Mouse (Mus musculus): Measurements from ENCODE around the gene Antxr1.

Gene Antxr1

DNA sequence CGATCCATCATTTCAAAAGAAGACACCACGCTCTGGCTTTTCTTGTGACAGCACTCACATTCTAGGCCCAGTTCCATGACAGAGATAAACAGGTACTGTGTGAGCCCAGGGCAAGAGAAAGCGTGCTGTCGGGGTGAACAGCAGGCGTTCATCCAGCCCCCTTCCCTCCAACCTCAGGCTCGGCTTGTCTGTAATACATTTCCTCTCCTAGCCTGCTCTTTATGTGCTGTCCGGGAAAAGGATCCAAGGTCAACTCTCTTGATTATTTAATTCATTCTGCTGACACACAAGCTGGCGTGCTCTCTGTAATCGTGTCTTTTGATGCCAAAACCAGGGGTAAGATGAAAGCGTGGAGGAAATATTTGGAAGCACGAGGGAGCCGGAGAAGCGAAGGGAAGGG, 192.0 kb downstream of the Antxr1 start:
- in situ Hi-C loops (cut with MseI, MboI): no loop called here

GRCm38 (mm10) chr6:87142239-87142638, 193.4 kb downstream of the Antxr1 start:
- in situ Hi-C loops (cut with MseI, MboI): no loop called here

DNA sequence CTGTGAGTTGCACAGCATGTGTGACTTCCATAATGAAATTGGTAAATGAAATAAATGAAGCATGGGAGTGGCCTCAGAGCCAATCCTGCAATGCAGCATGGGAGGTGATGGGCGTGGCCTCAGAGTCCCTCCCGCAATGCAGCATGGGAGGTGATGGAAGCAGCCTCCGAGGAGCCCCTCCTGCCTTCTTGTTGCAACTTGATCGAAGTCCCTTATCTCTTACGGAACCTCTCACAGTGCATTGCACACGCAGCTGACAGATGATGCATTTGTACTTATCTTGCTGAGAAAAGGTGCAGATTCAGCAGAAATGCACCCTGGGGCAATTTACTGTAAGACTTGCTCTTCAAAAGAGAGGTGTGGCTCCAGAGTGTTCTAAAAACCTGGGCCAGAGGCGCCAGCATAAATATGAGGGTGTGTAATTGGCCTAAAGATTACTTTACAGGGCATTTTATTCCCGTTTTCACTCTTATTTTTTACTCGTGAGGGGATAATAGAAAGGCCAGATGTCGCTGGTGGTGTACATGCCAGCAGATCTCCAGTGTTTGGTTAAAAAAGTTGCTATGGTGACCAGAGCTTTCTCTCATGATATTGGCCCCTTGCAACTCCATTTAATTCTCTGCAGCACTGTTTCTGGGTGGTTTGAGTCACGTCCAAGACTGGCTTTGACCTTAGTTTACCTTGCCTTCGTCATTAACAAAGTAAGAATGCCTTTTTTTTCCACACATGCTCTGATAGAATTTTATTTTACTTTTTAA, 195.6 kb downstream of the Antxr1 start:
- in situ Hi-C loops (cut with MseI, MboI): no loop called here

DNA sequence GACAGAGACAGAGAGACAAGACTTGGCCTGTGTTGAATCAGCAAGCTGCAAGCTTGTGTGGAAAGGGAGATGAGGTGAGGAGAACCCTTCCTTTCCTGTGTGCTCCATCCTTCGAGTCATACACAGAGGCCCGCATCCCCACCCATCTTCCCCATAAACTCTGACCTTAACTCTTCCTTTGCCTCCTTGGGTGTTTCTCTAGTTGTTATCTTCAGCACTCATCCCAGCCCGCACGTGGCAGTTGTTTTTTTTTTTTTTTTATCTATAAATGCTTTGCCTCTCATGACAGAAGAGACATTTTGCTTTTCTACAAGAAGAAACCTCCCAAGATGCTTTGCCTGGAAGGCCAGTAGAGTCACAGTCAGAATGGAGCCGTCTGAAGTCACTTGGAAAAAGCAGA, 197.1 kb downstream of the Antxr1 start:
- in situ Hi-C loops (cut with MseI, MboI): no loop called here

- in situ Hi-C loops (cut with MseI, MboI): no loop called here
Observed at GRCm38 (mm10) chr6:87133966-87134546, 201.6 kb downstream of the Antxr1 start.

DNA sequence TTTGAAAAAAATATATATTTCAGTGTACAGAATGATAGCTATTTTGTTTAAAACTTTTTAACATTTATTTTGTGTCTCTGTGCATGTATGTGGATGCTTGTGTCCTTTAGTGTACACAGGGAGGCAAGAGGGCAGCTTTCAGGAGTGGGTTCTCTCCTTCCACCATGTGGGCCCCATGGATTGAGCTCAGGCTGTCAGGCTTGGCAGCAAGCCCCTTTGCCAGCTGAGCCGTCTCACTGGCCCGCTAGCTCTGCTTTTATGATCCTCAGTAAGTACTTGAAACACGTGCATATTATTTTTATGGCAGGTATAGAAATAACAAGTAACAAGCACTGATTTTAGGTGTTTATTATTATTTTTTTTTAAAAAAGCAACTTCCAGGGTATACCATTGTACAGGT, 202.1 kb downstream of the Antxr1 start:
- in situ Hi-C loops (cut with MseI, MboI): no loop called here

GRCm38 (mm10) chr6:87131078-87131477, 204.5 kb downstream of the Antxr1 start:
- in situ Hi-C loops (cut with MseI, MboI): no loop called here

- in situ Hi-C loops (cut with MseI, MboI): no loop called here
Observed at GRCm38 (mm10) chr6:87130628-87131027, 205.0 kb downstream of the Antxr1 start.

DNA sequence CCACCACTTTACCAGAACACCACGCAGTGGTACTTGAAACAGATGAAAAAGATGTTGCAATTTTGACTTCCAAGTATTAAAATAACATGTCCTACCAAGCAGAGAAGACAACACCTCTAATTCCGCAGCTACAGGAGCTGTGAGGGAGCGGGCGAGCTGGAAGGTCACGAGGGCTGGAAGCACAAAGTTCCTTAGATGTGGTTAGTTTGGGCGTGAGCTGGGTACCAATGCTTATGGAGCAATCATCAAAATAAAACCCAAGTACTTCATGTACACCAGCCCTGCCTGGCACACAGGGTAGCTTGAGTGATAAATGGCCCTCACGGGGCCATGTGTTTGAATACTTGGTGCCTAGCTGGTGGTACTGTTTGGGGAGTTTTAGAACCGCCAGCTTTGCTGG, 205.8 kb downstream of the Antxr1 start:
- in situ Hi-C loops (cut with MseI, MboI): no loop called here

DNA sequence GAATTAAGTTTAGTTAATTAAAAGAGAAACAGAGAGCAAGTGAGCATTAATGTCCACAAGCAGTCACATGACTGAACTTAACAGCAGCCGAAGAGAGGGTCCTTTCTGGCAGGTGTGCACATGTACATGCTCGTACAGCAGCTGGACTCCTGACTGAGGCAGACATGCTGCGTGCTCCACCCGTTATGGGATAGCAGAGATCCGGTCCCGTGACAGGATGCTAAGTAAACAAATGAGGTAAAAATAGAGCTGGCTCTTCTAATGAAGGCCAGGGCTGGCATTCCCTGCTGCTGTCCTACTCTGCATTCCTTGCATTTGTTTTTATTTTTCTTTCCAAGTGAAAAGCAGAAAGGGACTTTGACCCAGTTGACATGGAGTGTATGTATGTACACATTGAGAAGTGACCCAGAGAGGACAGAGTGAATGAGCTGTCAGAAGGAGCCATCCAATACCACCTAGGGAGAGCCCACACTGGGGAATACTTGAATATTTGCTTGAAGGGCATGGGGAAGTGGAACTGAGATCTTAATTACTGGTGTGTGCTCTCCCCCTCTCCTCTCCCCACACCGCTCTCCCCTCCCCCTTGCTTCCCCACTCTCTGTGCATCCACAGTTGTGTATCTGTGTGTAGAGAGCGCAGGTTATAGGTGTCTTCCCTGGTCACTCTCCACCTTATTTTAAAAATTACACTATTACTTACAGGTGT, 208.4 kb downstream of the Antxr1 start:
- in situ Hi-C loops (cut with MseI, MboI): no loop called here

GRCm38 (mm10) chr6:87123973-87124372, 211.6 kb downstream of the Antxr1 start:
- in situ Hi-C loops (cut with MseI, MboI): no loop called here

DNA sequence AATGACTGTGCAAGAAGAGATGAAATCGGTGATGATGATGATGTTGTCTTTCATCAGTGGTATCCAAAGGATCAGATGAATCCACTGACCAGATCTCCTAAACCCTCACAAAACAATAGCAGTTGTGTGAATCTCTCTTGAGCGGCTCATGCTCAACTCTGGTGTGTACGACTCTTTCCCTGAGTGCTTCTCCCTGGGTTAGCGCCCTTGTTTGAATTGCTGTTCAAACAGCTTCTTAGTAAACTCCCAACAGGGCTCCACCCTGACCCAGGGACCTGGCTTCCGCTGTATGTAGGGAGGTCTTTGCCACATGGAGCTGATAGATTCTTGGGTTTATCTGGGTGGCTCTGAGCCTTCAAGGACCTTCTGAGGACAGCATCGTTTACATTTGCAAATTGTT, 212.2 kb downstream of the Antxr1 start:
- in situ Hi-C loops (cut with MseI, MboI): no loop called here

DNA sequence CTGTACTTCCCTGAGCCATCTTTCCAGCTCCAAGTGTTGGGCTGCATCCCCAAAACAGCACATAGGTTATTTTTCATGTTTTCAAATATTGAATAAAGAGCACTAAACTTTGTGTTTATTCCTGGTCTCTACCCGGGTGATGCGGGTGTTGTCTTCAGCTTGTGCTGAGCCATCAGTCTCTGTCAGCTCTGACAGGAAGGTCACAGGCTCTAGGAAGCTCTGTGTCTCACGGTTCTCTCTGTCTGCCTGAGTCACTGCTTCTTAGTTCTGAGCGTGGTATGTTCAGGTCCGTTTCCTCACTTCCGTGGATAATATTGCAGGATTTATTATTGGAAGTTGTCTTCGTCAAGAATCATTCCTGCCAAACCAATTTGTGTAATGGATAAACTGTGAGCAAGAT, 213.7 kb downstream of the Antxr1 start:
- in situ Hi-C loops (cut with MseI, MboI): no loop called here

DNA sequence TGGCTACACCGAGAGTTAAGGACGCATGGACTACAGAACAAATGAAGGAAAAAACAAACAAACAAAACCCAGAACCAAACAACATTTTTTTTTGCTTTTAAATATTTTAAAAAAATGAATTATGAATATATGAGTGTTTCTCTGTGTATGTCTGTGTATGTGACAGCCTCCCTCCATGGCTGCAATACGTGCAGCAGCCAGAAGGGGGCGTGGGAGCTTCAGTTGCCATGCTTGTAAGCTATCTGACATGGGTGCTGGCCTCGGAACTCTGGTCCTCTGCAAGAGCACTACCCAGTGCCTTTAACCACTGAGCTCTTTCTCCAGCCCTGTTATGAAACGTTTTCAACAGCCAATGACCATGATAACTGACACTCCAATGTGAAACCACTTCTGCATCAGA, 215.0 kb downstream of the Antxr1 start:
- in situ Hi-C loops (cut with MseI, MboI): no loop called here

DNA sequence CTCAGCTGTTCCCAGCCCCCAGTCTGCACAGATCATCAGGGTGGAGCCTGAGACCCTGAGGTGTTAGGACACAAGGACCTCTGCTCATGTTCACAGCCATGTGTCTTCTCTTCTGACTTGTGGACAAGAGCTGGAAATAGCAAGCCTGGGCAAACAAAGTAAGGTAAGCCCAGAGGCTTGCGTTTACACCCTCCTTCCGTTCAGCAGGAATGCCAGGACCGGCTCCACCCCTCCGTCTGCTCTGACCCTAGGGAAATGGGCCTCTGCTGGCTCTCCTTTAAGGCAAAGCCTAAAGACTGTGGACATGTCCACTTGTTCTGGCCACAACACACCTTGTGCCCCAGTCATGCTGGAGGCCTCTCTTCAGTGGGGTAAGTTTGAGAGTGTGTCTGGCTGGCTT, 215.6 kb downstream of the Antxr1 start:
- in situ Hi-C loops (cut with MseI, MboI): no loop called here

- in situ Hi-C loops (cut with MseI, MboI): no loop called here
Observed at GRCm38 (mm10) chr6:87119066-87119837, 216.4 kb downstream of the Antxr1 start.

DNA sequence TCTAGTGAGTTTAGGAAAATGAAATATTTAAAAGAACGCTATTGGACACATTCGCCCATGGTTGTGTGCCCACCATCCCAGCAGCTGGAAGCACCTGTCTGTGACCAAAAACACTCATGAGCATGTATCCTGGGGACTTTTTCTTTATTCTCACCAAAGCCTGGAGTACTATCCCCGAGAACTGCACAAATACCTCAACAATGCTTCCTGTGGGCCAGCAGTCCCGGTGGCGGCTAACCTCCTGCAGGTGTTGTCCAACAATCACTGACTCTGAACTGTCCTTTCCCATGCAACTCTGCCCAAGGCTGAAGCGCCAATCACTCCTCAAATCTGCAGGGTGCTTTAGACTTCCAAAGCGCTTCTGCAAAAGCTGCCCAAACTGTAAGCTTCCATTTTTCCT, 219.0 kb downstream of the Antxr1 start:
- in situ Hi-C loops (cut with MseI, MboI): no loop called here

DNA sequence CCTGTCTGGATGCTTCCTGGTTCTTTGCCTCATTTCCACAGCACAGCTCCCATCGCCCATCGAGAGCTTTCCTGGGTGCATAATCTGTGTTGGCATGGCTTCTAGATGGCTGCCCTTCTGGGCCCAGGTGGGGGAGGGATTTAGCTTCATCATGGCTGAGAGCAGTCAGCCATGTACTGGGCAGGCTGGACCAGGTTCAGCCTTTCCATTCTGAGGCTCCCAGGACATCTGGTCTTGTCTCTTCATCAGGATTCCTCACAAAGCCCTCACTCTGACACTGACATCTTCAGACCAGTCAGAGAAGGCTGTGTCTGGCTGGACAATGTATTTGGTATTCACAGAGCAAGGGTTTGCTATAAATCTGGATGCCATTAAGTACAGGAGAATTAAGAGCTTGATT, 219.6 kb downstream of the Antxr1 start:
- in situ Hi-C loops (cut with MseI, MboI): no loop called here

DNA sequence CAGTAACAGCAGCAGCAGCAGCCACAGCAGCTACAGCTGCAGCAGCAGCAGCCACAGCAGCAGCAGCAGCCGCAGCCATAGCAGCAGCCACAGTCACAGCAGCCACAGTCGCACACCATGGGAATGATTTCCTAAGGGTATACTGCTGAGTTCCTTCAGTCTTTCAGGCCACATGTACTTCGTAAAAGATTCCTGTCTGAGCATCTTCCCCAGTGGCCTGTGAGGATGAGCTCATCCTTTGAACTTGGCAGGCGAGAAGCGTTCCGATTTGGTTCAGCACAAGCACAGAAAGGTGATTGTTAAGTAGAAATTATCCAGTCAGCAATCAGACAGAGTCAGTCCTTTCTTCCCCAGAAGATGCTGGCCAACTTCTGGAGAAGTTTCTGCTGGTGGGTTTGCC, 223.5 kb downstream of the Antxr1 start:
- in situ Hi-C loops (cut with MseI, MboI): no loop called here

- in situ Hi-C loops (cut with MseI, MboI): no loop called here
Observed at GRCm38 (mm10) chr6:87111493-87111892, 224.1 kb downstream of the Antxr1 start.

DNA sequence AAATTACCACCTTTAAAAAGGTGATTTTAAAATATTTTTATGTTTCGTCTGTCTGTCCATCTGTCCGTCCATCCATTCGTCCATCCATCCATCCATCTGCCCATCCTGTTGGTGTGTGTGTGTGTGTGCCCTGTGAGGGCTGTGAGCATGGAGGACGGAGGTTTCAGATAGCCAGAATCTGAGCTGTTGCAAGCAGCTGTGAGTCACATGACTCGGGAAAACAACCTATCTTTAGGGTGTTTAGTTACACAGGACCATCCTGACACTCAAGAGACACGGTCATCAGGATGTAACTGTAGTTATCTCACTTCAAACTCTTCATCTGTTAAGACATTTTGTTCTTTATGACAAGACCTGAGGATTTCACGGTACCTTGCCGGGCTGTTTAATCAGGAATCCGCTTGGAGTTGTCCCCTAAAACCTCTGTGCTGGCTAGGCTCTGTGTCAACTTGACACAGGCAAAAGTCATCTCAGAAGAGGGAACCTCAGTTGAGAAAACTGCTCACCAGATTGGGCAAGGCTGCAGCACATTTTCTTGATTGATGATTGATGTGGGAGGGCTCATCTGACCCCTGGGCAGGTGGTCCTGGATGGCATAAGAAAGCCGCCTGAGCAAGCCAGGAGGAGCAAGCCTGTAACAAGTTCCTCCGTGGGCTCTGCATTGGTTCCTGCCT, 231.4 kb downstream of the Antxr1 start, which contains the start of gene D6Ertd527e:
TSS of gene D6Ertd527e (plus strand) at position 624 of the 674 bp plus-strand sequence.
- in situ Hi-C loops (cut with MseI, MboI): loop anchor here (5.0 to 10.0 kb wide), 2 partner anchors 218 to 221 kb away; no protein-coding TSS in a partner anchor

Measured in mouse trophoblast stem cell (cell line).